Mouse (Mus musculus) ES-E14 (cell line): ENCODE results near the gene Srxn1.

Source experiments
- MAFK ChIP-seq: IDR thresholded peaks from 2 replicates; pipeline ENCODE4 v1.6.1; 2014; ENCODE audit warnings: mild to moderate bottlenecking, low read depth, low read length, inconsistent platforms; ENCODE audit not compliant: insufficient read depth
- ZC3H11A ChIP-seq: IDR thresholded peaks from 2 replicates; pipeline ENCODE4 v1.6.1; 2012; ENCODE audit warnings: low read depth, mild to moderate bottlenecking, inconsistent platforms, low read length, borderline replicate concordance

DNA sequence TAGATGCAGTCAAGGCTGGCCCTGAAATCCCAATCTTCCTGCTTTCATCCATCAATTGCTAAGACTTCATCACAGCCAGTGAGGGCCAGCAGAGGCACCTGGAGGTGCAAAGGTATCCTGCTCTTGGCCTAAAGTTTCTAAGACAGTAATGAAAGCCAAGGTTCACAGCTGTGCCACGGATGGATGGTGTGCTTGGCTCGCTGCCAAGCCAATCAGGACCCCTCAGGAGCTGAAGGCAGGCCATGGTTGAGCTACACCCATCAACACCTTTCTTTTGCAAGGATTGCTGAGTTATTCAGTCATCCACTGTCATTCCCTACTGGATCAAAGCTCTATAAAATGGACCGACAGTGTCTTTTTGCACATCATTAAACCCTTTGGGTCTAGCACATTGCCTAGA, 5.8 kb upstream of the Srxn1 start:
- TF ChIP-seq MAFK (no peak), ZC3H11A (no peak)
